Mouse (Mus musculus): ENCODE results near the gene Chst14.
A peak's percentile ranks its signal among the peaks of the same experiment; 100 is the strongest.

Gene Chst14

GRCm38 (mm10) chr2:118906118-118906492 is 20.2 kb upstream of the Chst14 start:
- DNase-seq = no peak

GRCm38 (mm10) chr2:118907781-118908180 is 18.5 kb upstream of the Chst14 start:
- DNase-seq = no peak

GRCm38 (mm10) chr2:118909151-118909550 is 17.1 kb upstream of the Chst14 start:
- DNase-seq = no peak

GRCm38 (mm10) chr2:118910605-118911278 is 15.6 kb upstream of the Chst14 start:
- DNase-seq = no peak

- DNase-seq = no peak
Measured at GRCm38 (mm10) chr2:118912706-118913105, 13.6 kb upstream of the Chst14 start.

- no peak for DNase-seq
Measured at GRCm38 (mm10) chr2:118913551-118914276, 12.6 kb upstream of the Chst14 start.

DNA sequence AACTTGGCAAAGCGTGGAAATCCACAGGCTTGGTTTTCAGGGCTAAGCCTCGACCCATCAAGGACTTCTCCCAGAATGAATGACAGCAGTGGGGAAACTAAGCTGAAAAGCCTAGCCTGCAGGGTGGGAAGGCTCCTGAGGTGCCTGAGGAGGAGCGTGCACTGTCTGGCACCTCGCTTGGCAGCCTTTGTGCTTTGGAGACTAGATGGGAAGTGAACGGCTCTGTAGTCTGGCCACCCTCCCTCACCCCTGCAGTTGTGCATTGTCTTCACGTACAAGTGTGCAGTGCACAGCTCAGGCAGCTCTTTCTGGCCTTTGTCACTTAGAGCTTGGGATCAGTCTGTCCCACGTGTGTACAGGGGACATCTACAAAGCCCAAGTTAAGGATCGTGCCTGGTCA is 11.6 kb upstream of the Chst14 start:
- DNase-seq = no peak

DNA sequence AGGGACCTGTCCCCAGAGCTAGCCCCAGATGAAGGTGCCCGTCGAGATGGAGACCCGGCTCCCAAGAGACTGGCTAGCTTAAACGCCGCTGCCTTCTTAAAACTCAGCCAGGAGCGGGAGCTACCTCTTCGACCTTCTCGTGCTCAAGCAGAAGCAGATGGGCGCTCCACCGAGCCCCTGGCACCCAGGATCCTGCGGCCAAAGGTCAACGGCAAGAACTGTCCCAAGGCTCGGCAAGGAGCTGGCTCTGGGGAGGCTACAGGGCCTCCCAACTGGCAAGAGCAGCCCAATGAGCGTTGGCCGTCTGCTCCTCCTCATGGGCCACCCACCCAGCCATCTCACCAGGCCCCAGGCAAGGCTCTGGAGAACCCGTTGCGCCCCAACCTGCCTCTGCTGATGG is 9.9 kb upstream of the Chst14 start:
- no peak for DNase-seq

- DNase-seq = no peak
Measured at GRCm38 (mm10) chr2:118918543-118918942, 7.8 kb upstream of the Chst14 start.

- no peak for DNase-seq
Measured at GRCm38 (mm10) chr2:118920428-118920827, 5.9 kb upstream of the Chst14 start.

DNA sequence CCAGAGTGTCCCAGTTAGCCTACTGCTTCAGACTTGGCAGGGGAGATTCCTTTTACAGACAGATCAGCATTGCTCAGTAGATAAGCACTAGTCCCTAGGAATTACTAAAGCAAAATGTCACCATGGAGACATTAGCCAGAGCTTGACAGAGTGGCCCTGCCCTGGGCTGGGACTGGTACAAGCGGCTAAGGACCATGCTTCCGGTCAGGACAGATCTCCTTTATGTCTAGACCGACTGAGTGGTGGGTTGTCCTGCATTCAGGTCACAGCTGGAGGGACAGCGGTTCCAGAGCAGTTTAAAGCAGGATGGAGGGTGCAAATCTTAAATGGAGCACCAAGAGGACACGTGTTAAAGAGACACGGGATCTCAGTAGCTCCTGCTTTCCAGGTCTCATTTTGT is 344 bp upstream of the Chst14 start:
- DNase-seq = no peak

DNA sequence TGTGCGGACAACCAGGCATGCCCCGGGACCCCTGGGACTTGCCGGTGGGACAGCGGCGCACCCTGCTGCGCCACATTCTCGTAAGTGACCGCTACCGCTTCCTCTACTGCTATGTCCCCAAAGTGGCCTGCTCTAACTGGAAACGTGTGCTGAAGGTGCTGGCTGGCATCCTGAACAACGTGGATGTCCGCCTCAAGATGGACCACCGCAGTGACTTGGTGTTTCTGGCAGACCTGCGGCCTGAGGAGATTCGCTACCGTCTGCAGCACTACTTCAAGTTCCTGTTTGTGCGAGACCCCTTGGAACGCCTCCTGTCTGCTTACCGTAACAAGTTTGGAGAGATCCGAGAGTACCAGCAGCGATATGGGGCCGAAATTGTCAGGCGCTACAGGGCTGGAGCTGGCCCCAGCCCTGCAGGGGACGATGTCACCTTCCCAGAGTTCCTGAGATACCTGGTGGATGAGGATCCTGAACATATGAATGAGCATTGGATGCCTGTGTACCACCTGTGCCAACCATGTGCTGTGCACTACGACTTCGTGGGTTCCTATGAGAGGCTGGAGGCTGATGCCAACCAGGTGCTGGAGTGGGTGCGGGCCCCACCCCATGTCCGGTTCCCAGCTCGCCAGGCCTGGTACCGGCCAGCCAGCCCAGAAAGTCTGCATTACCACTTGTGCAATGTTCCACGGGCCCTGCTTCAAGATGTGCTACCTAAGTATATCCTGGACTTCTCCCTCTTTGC is 873 bp downstream of the Chst14 start:
- DNase-seq = peak in 1 of 2 experiments; percentile 22

GRCm38 (mm10) chr2:118941341-118941740 is 15.0 kb downstream of the Chst14 start:
- peak; percentile 59 to 62 for DNase-seq

DNA sequence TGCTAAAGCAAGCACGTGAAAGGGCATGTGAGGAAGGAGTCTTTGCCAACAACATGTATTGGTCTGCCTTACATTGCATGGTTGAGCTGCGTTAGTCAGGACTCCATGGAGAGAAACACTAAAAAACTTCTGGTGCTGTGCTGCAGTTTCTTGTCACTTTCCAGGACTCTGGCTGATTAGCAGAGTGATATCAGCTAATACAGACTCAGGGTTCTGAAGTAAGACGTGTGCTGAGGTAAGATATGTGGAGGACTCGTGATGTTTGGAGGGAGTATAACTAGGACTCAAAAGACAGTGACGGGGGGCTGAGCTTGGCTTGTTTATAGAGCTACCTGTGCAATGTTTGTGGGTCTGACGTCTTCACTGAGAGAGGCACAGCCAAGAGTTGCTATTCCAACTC is 16.9 kb downstream of the Chst14 start:
- no peak for DNase-seq

DNA sequence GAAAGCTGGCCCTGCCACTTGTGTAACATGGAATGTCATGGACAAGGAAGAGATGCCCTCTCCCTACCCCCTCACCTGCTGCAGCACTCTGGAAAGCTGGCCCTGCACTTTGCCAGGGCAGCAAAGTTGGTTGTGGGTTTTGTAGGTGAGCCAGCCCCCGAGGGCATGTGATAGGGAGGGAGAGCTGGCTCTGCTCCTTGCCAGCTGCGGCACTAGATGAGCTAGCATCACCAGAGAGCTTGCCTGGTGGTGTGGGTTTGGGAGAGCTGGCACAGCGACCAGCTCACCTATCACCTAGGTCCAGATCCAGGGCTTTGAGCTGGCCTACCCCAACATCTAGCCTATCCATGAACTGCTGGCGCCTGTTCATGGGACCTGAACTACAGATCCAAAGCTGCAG is 22.5 kb downstream of the Chst14 start:
- DNase-seq = no peak

DNA sequence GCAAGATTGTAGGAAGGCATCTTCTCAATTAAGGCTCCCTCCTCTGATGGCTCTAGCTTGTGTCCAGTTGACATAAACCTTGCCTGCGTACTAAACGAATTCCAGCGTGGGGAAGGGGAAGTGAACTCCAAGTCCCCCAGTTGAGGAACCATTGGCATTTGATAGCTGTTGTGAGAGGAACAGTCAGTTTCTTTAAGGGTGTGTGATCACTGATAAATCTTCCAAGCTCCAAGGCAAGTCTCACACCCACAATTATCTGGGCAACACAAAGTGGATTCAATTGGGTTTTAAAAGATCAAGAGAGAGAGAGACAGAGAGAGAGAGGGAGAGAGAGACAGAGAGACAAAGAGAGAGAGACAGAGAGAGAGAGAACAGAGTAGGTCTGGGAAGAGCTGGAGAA is 23.4 kb downstream of the Chst14 start:
- no peak for DNase-seq

DNA sequence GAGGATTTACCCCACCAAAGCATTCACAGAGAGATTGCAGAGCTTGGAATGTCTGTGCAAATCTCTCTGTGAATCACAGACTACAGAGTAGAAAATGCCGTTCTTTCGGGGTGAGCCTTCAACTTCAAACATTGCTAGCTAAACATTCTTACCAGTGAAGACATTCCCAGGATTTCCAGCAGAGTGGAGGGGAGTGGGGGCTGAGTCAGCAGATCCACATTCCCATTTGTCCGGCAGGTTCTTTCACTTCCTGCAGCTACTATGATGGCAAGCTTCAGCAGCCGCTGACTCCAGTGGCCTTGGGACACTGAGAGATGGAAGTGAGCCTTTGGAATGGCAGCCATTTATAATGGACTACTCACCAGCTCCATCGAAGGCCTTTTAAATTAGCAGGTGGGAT is 30.2 kb downstream of the Chst14 start:
- no peak for DNase-seq

- DNase-seq = no peak
Measured at GRCm38 (mm10) chr2:118959644-118960043, 33.3 kb downstream of the Chst14 start.

- DNase-seq = no peak
Measured at GRCm38 (mm10) chr2:118960413-118960812, 34.1 kb downstream of the Chst14 start.

DNA sequence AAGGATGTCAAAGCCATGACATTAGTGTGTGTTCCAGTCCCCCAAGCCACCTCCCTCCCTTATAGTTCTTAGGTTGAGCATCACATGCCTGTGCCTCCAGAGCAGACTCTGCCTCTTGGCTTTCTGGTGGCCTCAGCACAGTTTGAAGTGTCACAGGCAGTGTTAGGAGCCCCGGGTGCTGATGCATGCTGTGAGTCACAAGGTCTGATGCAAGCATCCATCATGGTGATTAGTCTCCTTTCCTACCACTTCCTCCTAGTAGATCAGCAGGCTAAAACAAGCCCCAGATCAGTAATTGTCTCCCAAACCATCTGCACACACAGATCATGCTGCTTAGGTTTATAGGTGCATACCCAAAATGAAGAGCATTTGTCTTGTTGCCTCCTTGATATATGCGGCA is 35.2 kb downstream of the Chst14 start:
- DNase-seq = no peak

GRCm38 (mm10) chr2:118963007-118963675 is 36.8 kb downstream of the Chst14 start:
- DNase-seq = no peak

DNA sequence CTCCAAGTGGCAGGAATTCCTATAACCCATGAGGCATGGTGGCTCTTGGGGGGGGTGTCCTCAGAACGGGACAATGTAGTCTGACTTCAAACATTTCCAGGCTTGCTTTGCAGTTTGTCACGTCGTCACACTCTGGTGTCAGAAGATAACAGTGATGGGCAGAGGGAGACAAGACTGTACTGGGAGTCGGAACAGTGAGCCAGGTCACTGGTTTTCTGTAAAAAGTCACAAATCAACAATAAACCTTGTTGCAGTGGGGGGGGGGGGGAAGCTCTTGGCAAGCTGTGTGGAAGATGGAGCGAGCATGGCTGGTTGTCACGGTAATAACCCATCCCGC is 37.3 kb downstream of the Chst14 start:
- no peak for DNase-seq

DNA sequence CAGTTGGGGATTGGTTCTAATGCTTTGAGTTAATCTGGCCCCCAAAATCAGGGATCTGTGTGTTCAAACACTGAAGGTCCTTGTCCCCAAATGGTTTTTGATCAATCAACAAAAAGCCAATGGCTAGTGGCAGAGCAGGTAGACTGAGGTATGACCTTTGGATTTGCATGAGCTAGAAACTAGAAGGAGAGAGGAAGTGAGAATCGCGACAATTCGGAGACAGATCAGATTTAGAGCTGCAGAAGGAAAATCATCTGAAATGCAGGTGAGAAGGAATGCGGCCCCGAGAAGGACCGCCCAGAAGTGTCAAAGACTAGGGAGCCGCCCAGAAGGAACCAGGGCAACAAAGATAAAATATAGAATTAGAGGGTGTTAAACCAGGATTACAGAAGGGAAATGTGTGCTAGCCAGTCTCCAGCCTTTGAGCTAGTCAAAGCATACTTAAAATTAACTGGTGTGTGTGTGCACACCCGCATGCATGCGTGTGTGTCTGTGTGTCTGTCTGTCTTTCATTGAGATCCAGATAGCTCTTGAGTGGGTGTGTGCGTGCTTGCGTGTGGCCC is 43.4 kb downstream of the Chst14 start:
- no peak for DNase-seq

All from B cell, adult 2 months (primary cell).